Mouse (Mus musculus) hindbrain, embryonic 16.5 days (tissue): Measurements from ENCODE around the gene Snx20. TPM values are rescaled to one million over a fixed set of nuclear protein-coding genes. Genes with fewer than 3 reads are reported as not detected.
A peak's percentile ranks its signal among the peaks of the same experiment; 100 is the strongest.

Source experiments
- ATAC-seq: fragments of 200-750 bp; cut with Nextera tagmentation; 2 replicates; pipeline ENCODE4 v1.8.0; 2017; ENCODE audit warnings: moderate TSS enrichment, moderate library complexity
- H3K27ac ChIP-seq: fragments of 300-500 bp; sonication (generic); 2 replicates; pipeline ENCODE4 v1.5.1; 2014; ENCODE audit warnings: low read depth, mild to moderate bottlenecking, control low read depth, low read length, moderate library complexity
- H3K27me3 ChIP-seq: fragments of 300-500 bp; sonication (generic); replicated peaks from 2 replicates; pipeline ENCODE4 v1.6.1; 2014; ENCODE audit warnings: low read length; ENCODE audit not compliant: control insufficient read depth, insufficient read depth
- H3K36me3 ChIP-seq: fragments of 300-500 bp; sonication (generic); 2 replicates; pipeline ENCODE4 v1.6.1; 2014; ENCODE audit warnings: mild to moderate bottlenecking, low read length, moderate library complexity, mixed read lengths; ENCODE audit not compliant: control insufficient read depth, insufficient read depth
- H3K4me1 ChIP-seq: fragments of 300-500 bp; sonication (generic); 2 replicates; pipeline ENCODE4 v1.6.1; 2014; ENCODE audit warnings: low read depth, low read length; ENCODE audit not compliant: control insufficient read depth, insufficient read depth
- H3K4me2 ChIP-seq: fragments of 300-500 bp; sonication (generic); 2 replicates; pipeline ENCODE4 v1.6.1; 2014; ENCODE audit warnings: mild to moderate bottlenecking, low read length, control low read depth, moderate library complexity
- H3K4me3 ChIP-seq: fragments of 300-500 bp; sonication (generic); 2 replicates; pipeline ENCODE4 v1.5.1; 2014; ENCODE audit warnings: mild to moderate bottlenecking, low read length, control low read depth, moderate library complexity
- H3K9ac ChIP-seq: fragments of 300-500 bp; sonication (generic); 2 replicates; pipeline ENCODE4 v1.6.1; 2014; ENCODE audit warnings: low read depth, mild to moderate bottlenecking, control low read depth, low read length, moderate library complexity
- H3K9me3 ChIP-seq: fragments of 300-500 bp; sonication (generic); 2 replicates; pipeline ENCODE4 v1.6.1; 2014; ENCODE audit warnings: mild to moderate bottlenecking, low read length, moderate library complexity; ENCODE audit not compliant: control insufficient read depth
- WGBS: fragments of 180-500 bp; shearing (Covaris S2); extraction: QIAGEN DNeasy Blood & Tissue Kit; methylation state at CpG from one replicate; pipeline ENCODE4 v1.1.7; 2014; 5-methylcytosine and 5-hydroxymethylcytosine counted together
- polyA plus RNA-seq: library from polyadenylated mRNA; unstranded; fragments of >200 nt; fragmentation: Nextera tagmentation; extraction: Ambion mirVana; gene quantifications from 2 replicates; pipeline ENCODE4 v1.2.1, GENCODE M21; 2015

The Snx20 gene
- polyA plus RNA-seq, 1 experiment from 2014 or later: 1.1 TPM

DNA sequence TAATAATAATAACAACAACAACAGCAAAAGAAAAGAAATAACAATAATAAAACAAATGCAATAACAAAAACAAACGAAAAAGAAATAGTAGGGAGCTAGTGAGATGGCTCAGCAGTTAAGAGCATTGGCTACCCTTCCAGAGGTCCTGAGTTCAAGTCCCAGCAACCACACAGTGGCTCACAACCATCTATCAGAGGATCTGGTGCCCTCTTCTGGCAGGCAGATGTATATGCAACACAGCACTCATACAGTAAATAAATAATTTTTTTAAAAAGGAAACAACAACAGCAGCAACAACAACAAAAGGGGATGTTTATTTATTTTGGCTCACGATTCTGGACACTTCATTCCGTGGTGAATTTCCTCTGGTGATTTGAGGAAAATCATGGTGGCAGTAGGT lies 16.4 kb downstream of the Snx20 start:
- no peak for ATAC-seq
- Histone ChIP-seq H3K9me3 (no peaks in the 10 kb centered on the region), H3K4me3 (no peak overlapping the region), H3K36me3 (no peaks in the 10 kb centered on the region), H3K4me1 (peaks cover 3% of the 10 kb centered on the region; the same call in 1 of the 2 replicates), H3K27ac (no peak overlapping the region), H3K4me2 (no peak overlapping the region), H3K27me3 (no peaks in the 10 kb centered on the region), H3K9ac (no peak overlapping the region)
- WGBS: 76% methylated on average over 3 of the region's 3 CpGs

DNA sequence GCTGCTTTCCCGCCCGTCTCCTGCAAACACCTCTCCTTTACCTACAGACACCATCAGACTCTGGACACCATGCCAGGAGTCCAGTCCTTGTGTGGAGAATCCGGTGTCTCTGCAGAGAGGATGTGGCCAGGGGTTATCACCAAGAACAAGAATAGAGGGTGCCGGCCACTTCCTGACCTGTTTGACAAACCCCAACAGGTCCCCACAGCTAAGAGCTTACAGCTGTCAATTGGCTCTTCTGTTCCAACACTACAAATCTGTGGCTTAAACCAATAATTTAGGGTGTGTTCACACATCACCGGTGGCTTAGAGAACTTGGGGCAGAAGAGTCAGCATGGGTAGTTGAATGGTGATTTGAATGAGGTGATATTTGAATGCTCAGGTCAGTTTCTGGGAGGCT lies 17.3 kb downstream of the Snx20 start:
- ATAC-seq: no peak
- no peak overlapping the region for H3K4me2 ChIP-seq
- no peak overlapping the region for H3K27ac ChIP-seq
- H3K9ac ChIP-seq: no peak overlapping the region
- H3K9me3 ChIP-seq: no peaks in the 10 kb centered on the region
- H3K27me3 ChIP-seq: no peaks in the 10 kb centered on the region
- H3K4me3 ChIP-seq: no peak overlapping the region
- WGBS: 86% methylated on average over 5 of the region's 5 CpGs
- H3K36me3 ChIP-seq: no peaks in the 10 kb centered on the region
- peaks cover 3% of the 10 kb centered on the region; the same call in 1 of the 2 replicates for H3K4me1 ChIP-seq

DNA sequence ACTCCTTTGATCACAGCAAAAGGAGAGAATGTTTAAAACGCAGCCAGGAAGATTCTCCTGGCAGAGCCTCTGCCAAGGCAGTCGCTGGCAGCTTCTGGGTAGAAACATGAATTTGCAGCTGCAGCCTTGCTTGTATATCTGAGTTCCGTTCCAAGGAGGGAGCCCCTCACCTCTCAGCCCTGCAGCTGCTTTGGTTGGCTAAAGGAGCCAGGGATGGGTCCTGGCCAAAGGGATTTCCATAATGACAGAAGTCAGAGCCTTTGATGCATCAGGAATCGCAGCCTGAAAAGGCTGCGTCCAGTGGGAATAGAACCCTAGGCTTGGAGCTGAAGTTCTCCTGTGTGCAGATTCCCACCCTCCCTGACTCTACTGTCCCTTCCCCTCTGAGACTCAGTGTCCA lies 20.9 kb downstream of the Snx20 start:
- H3K36me3 ChIP-seq: no peaks in the 10 kb centered on the region
- H3K9me3 ChIP-seq: no peaks in the 10 kb centered on the region
- no peaks in the 10 kb centered on the region; the same call in 1 of the 2 replicates for H3K4me1 ChIP-seq
- no peak overlapping the region for H3K4me3 ChIP-seq
- ATAC-seq: no peak
- H3K9ac ChIP-seq: no peak overlapping the region
- no peaks in the 10 kb centered on the region for H3K27me3 ChIP-seq
- H3K4me2 ChIP-seq: no peak overlapping the region
- H3K27ac ChIP-seq: no peak overlapping the region
- 55% methylated on average over 5 of the region's 5 CpGs for WGBS

DNA sequence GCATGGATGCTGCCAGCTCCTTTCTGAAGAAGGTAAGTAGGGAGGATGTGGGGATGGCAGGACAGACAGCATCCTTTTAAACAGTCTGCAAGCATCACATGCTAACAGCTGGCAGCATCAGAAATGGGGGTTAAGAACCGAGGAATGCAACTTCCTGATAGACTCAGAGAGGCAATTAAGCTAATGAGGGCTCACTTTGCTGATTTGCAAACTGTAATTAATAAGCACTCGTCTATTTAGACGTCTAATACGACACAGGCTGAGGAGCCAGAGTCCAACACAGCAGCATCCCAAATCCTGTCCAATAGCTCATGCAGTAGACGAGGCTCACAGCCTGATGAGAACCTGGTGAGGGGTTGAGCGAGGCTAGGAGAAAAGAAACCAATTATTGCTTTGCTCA lies 25.7 kb downstream of the Snx20 start:
- Histone ChIP-seq H3K9ac (no peak overlapping the region), H3K27me3 (no peaks in the 10 kb centered on the region), H3K9me3 (no peaks in the 10 kb centered on the region), H3K36me3 (no peaks in the 10 kb centered on the region), H3K4me2 (no peak overlapping the region), H3K4me3 (no peak overlapping the region), H3K27ac (no peak overlapping the region), H3K4me1 (no peaks in the 10 kb centered on the region; the same call in 1 of the 2 replicates)
- no peak for ATAC-seq
- WGBS: 54% methylated on average over 6 of the region's 6 CpGs

DNA sequence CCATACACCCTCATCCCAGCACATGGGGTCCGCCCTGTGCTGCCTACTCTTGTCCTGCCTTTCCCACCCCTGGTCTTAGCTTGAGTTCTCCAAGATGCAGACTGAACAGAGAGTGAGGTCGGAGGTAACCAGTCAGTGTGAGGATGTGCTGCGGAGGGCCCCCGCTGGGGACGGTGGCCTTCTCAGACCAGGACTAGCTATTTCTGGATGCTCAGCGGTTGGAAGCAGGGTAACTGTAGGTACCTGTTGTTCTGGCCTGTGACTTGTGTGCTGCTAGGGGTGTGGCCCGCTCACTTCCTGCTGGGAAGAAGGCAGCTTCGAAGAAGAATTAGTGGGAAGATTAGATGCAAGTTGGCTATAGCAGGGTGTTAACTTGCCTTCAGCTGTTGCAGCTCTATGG lies 26.9 kb downstream of the Snx20 start:
- ATAC-seq: no peak
- H3K9ac ChIP-seq: no peak overlapping the region
- H3K9me3 ChIP-seq: no peaks in the 10 kb centered on the region
- peaks cover 7% of the 10 kb centered on the region for H3K4me1 ChIP-seq
- no peaks in the 10 kb centered on the region for H3K27me3 ChIP-seq
- no peak overlapping the region for H3K27ac ChIP-seq
- H3K4me3 ChIP-seq: no peak overlapping the region
- no peaks in the 10 kb centered on the region for H3K36me3 ChIP-seq
- 83% methylated on average over 8 of the region's 8 CpGs for WGBS
- no peak overlapping the region for H3K4me2 ChIP-seq

DNA sequence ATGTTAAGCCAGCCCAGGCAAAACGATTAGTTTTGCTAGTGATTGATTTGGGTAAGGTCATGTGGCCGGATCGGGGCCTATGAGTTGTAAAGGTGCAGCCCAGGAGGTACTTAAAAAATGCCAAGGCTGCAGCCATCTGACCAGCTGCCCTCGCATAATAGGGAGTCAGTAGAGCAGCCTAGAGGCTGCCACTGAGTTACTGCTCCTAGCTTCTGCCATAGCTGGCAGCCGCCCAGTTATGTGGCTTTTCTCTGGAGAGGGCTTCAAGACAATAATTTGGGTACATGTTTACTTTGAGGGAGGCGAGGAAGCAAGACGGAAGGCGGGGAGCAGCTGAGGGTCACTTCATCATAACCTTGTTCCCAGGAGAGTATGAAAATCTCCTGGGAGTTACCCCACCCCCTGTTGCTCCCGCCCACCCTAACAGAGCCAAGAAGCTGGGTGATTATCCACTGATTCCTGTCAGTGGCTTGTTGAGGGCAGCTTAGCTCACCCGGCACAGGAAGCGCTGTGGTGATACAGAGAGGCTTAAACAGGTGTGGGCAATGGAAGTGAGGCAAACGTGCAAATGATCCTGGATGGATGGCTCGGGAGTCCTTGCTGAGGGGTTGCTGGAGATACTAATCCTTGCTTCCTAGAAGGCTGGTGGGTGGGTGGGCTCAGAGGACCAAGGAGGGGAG lies 30.4 kb downstream of the Snx20 start:
- Histone ChIP-seq H3K36me3 (no peaks in the 10 kb centered on the region), H3K4me2 (no peak overlapping the region), H3K27me3 (no peaks in the 10 kb centered on the region), H3K27ac (no peak overlapping the region), H3K4me1 (peaks cover 17% of the 10 kb centered on the region), H3K4me3 (no peak overlapping the region), H3K9ac (no peak overlapping the region), H3K9me3 (no peaks in the 10 kb centered on the region)
- 48% methylated on average over 13 of the region's 13 CpGs for WGBS
- no peak for ATAC-seq

DNA sequence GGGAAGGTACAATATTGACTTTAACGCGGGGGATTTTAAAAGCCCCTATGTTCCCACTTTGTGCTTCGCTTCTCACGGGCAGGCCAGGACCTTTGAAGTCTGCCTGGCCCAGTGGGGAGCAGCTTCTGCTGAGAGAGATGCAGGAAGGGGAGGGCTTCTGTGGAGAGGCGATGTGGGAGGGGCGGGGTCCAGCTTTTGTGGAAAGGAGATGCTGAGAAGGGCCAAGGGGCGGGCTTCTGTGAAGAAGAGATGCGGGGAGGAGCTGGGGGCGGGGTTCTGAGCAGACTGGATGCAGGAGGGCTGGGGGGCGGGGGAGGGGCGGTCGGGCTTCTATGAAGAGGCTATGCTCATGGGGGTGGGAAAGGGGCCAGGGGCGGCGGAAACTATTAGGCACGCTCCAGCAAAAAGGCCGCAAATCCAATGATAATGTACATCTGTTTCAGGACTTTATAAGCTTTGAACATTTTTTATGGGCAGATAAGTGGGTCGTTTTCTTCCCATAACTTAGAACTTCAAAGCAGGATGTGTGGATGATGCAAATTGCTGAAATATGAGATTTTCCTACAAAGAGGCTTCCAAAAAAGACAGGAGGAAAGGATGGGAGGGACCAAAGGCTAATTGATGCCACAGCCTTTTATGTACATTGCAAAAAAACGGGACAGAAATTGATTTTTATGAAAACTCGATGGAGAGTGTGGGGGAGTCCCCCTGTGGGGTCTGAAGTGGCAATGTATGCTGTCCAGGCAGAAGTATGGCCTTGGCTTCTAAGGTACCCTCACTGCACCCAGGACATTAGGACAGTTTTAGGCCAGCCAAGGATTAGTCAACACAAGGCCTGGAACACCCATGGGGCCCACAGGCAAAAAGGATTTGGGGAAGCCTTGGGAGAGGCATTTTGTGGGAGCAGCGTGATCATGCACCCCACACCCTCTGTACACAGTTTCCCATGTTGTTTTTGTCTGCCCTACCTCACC lies 31.6 kb downstream of the Snx20 start:
- H3K36me3 ChIP-seq: no peaks in the 10 kb centered on the region
- WGBS: 7% methylated on average over 20 of the region's 20 CpGs
- H3K27me3 ChIP-seq: no peaks in the 10 kb centered on the region
- no peaks in the 10 kb centered on the region for H3K9me3 ChIP-seq
- peak overlapping the region; percentile 37 for H3K4me3 ChIP-seq
- H3K27ac ChIP-seq: no peak overlapping the region; the same call in 1 of the 2 replicates
- peak overlapping the region; percentile 55 for H3K9ac ChIP-seq
- ATAC-seq: peak; percentile 91
- peak overlapping the region; percentile 76 for H3K4me2 ChIP-seq
- peaks cover 17% of the 10 kb centered on the region for H3K4me1 ChIP-seq

DNA sequence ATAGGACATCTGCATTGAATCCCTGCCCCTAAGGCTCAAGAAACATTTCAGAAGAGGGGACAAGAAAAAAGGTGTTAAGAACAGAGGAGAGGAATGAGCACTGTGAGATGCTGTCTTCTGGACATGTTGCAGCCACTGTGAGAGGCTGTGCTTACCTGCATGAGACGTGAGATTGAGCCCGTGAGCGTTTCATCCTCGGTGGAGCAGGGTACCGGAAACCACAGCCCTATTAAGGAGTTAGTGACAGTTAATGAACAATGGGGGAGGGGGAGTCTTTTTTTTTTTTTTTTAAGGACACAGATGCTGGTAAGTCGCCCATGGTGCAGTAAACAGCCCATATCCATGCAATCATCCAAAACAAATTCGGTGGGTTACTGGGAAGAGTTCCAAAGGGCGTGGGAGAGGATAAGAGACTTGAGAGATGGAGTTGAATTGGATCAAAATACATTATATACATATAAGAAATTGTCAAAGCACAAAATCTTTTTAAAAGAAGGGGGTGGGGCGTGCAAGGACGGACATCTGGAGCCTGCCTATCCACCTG lies 32.4 kb downstream of the Snx20 start:
- peak overlapping the region; percentile 55 for H3K9ac ChIP-seq
- H3K4me3 ChIP-seq: peak overlapping the region; percentile 37
- H3K4me2 ChIP-seq: peak overlapping the region; percentile 76
- ATAC-seq: peak; percentile 59; the same call in 1 of the 2 replicates
- WGBS: 3% methylated on average over 10 of the region's 10 CpGs
- peak overlapping the region; percentile 9; the same call in 1 of the 2 replicates for H3K27ac ChIP-seq
- no peaks in the 10 kb centered on the region for H3K36me3 ChIP-seq
- H3K4me1 ChIP-seq: peaks cover 17% of the 10 kb centered on the region
- no peaks in the 10 kb centered on the region for H3K9me3 ChIP-seq
- H3K27me3 ChIP-seq: no peaks in the 10 kb centered on the region

DNA sequence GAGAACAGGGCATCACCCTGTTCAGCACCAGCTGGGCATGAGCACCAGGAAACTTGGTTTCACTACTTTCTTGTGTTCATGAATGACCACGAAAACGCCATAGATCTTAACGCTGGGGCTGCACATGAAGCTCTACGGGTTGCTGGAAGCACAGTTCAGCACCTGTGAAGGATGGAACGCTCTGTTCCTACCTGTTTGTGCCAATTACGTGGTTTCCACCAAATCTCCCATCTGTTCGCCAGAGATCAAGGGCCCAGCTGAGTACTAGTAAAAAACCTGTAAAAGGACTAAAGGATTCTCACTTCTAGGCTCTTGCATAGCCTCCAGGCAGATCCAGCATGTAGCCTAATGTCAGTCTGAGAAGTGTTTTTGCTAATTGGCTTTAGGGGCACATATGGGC lies 36.4 kb downstream of the Snx20 start:
- no peak overlapping the region for H3K4me3 ChIP-seq
- H3K4me2 ChIP-seq: no peak overlapping the region
- peaks cover 14% of the 10 kb centered on the region for H3K4me1 ChIP-seq
- H3K9ac ChIP-seq: no peak overlapping the region
- H3K27me3 ChIP-seq: no peaks in the 10 kb centered on the region
- no peak overlapping the region for H3K27ac ChIP-seq
- no peaks in the 10 kb centered on the region for H3K9me3 ChIP-seq
- H3K36me3 ChIP-seq: no peaks in the 10 kb centered on the region
- no peak for ATAC-seq
- WGBS: 80% methylated on average over 7 of the region's 7 CpGs
